16 mouse cellular contexts compared by ENCODE assay signal in the genomic region with DNA sequence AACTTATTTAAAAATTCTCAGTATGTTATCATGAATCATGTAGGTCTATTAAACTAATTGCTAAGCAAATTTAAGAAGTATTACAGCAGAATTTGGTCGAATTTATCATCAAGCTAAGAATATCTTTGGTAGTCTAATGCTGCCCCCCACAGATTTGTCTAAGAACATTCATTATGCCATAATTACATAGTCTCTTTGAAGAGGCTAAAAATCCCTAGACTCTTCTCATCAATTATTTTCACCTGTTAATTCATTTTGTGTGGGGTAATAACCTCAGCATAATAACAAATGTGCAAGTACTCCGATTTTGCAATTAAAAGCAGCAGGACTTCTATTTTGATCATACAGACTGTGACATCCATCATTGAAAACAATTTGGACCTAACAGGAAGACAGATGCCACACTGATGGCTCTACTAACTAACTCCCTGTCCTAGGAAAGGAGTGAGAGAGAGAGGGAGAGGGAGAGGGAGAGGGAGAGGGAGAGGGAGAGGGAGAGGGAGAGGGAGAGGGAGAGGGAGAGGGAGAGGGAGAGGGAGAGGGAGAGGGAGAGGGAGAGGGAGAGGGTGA.
A peak's percentile ranks its signal among the peaks of the same experiment; 100 is the strongest.
DNase-seq lines count a peak whose midpoint lies in the region; ATAC-seq lines count a peak whose summit lies in the region.
"Had no signal": no experiment of that assay in that cellular context is flagged by ENCODE, and none has a peak within 500 bp of the region (broad histone marks: within the 10 kb centered on the region; RNA-seq: fewer than 3 reads in every experiment).

No protein-coding gene starts in this region.

- ATAC-seq in forebrain, embryonic 13.5 days, result 0 out of 2 replicates have a peak, but pooled peaks have one; percentile 59
- ATAC-seq in forebrain, embryonic 11.5 days (replicated peaks; ENCODE audit: low FRiP score), result no peak
- ATAC-seq in midbrain, embryonic 14.5 days (ENCODE audit: low FRiP score, low TSS enrichment), result no peak
- peak; percentile 55 for ATAC-seq in hindbrain, embryonic 16.5 days

- H3K4me3 ChIP-seq in forebrain, embryonic 13.5 days, result no peak overlapping the region
- no peak overlapping the region for H3K4me3 ChIP-seq in forebrain, embryonic 11.5 days (ENCODE audit: low read depth, low read length)
- H3K4me3 ChIP-seq in midbrain, embryonic 14.5 days (replicated peaks; ENCODE audit: low read depth, low read length), result no peak overlapping the region
- no peak overlapping the region for H3K4me3 ChIP-seq in midbrain, embryonic 10.5 days
- H3K4me3 ChIP-seq in hindbrain, embryonic 16.5 days (ENCODE audit: low read length), result no peak overlapping the region
- H3K4me3 ChIP-seq: limb, embryonic 13.5 days; liver, embryonic 15.5 days had no signal

- H3K4me1 ChIP-seq in forebrain, embryonic 13.5 days, result no peaks in the 10 kb centered on the region
- no peaks in the 10 kb centered on the region for H3K4me1 ChIP-seq in forebrain, embryonic 11.5 days (replicated peaks; ENCODE audit: control insufficient read depth, insufficient read depth, low read length)
- 0 out of 2 replicates have a peak, but pooled peaks cover 3% of the 10 kb centered on the region for H3K4me1 ChIP-seq in midbrain, embryonic 14.5 days (ENCODE audit: control insufficient read depth, insufficient read depth, low read length)
- H3K4me1 ChIP-seq in midbrain, embryonic 10.5 days, result no peaks in the 10 kb centered on the region
- no peaks in the 10 kb centered on the region for H3K4me1 ChIP-seq in hindbrain, embryonic 16.5 days (ENCODE audit: control insufficient read depth, insufficient read depth, low read depth, low read length)
- H3K4me1 ChIP-seq: liver, embryonic 15.5 days had no signal

- no peak for DNase-seq in forebrain, embryonic 11.5 days (ENCODE audit: low spot score)
- DNase-seq in midbrain, embryonic 14.5 days, result peak; percentile 58
- DNase-seq in midbrain, embryonic 10.5 days (ENCODE audit: low spot score), result no peak
- no peak for DNase-seq in adrenal gland, postnatal 14 days
- DNase-seq in MN1 (ENCODE audit: low spot score), result no peak
- DNase-seq in thymus, postnatal 36 days, result no peak
- DNase-seq: adrenal gland, postnatal 10 days; cerebellum, postnatal 25 days; gastrocnemius, postnatal 14 days; heart, postnatal 10 days; right cerebral cortex, postnatal 4 days; thymus, adult 18-20 months had no signal

- H3K36me3 ChIP-seq in forebrain, embryonic 13.5 days (ENCODE audit: poor library complexity, severe bottlenecking), result no peaks in the 10 kb centered on the region
- no peaks in the 10 kb centered on the region for H3K36me3 ChIP-seq in forebrain, embryonic 11.5 days (ENCODE audit: control insufficient read depth, insufficient read depth, low read length)
- no peaks in the 10 kb centered on the region for H3K36me3 ChIP-seq in midbrain, embryonic 14.5 days (ENCODE audit: control insufficient read depth, insufficient read depth, low read length)
- no peaks in the 10 kb centered on the region for H3K36me3 ChIP-seq in midbrain, embryonic 10.5 days
- H3K36me3 ChIP-seq in hindbrain, embryonic 16.5 days (ENCODE audit: control insufficient read depth, insufficient read depth, low read length), result no peaks in the 10 kb centered on the region
- H3K36me3 ChIP-seq: limb, embryonic 13.5 days; liver, embryonic 15.5 days had no signal

- H3K9ac ChIP-seq in forebrain, embryonic 13.5 days, result no peak overlapping the region
- no peak overlapping the region for H3K9ac ChIP-seq in forebrain, embryonic 11.5 days (ENCODE audit: low read length)
- H3K9ac ChIP-seq in midbrain, embryonic 14.5 days (replicated peaks; ENCODE audit: low read length), result no peak overlapping the region
- no peak overlapping the region for H3K9ac ChIP-seq in hindbrain, embryonic 16.5 days (ENCODE audit: low read depth, low read length)
- H3K9ac ChIP-seq: limb, embryonic 13.5 days; liver, embryonic 15.5 days had no signal

- no peaks in the 10 kb centered on the region for H3K27me3 ChIP-seq in forebrain, embryonic 13.5 days
- no peaks in the 10 kb centered on the region for H3K27me3 ChIP-seq in forebrain, embryonic 11.5 days (ENCODE audit: control insufficient read depth, insufficient read depth, low read length)
- no peaks in the 10 kb centered on the region for H3K27me3 ChIP-seq in midbrain, embryonic 14.5 days (ENCODE audit: control insufficient read depth, insufficient read depth, low read length)
- no peaks in the 10 kb centered on the region for H3K27me3 ChIP-seq in midbrain, embryonic 10.5 days (ENCODE audit: low read depth, poor library complexity, severe bottlenecking)
- no peaks in the 10 kb centered on the region for H3K27me3 ChIP-seq in hindbrain, embryonic 16.5 days (replicated peaks; ENCODE audit: control insufficient read depth, insufficient read depth, low read length)
- H3K27me3 ChIP-seq: limb, embryonic 13.5 days; liver, embryonic 15.5 days had no signal

- H3K27ac ChIP-seq in forebrain, embryonic 13.5 days, result no peak overlapping the region
- no peak overlapping the region for H3K27ac ChIP-seq in forebrain, embryonic 11.5 days (ENCODE audit: low read depth, low read length)
- no peak overlapping the region for H3K27ac ChIP-seq in midbrain, embryonic 14.5 days (replicated peaks; ENCODE audit: low read depth, low read length)
- H3K27ac ChIP-seq in midbrain, embryonic 10.5 days (replicated peaks), result no peak overlapping the region
- no peak overlapping the region for H3K27ac ChIP-seq in hindbrain, embryonic 16.5 days (ENCODE audit: low read depth, low read length)
- H3K27ac ChIP-seq: limb, embryonic 13.5 days; liver, embryonic 15.5 days had no signal

- 30% methylated on average over 2 of the region's 2 CpGs for WGBS in forebrain, embryonic 13.5 days
- 52% methylated on average over 2 of the region's 2 CpGs for WGBS in forebrain, embryonic 11.5 days
- WGBS in midbrain, embryonic 14.5 days, result 46% methylated on average over 2 of the region's 2 CpGs
- 78% methylated on average over 2 of the region's 2 CpGs for WGBS in midbrain, embryonic 10.5 days
- WGBS in hindbrain, embryonic 16.5 days, result 32% methylated on average over 2 of the region's 2 CpGs

- no peak overlapping the region for H3K4me2 ChIP-seq in forebrain, embryonic 13.5 days
- no peak overlapping the region for H3K4me2 ChIP-seq in forebrain, embryonic 11.5 days (ENCODE audit: low read depth, low read length, severe bottlenecking)
- no peak overlapping the region for H3K4me2 ChIP-seq in midbrain, embryonic 14.5 days (ENCODE audit: low read length)
- H3K4me2 ChIP-seq in hindbrain, embryonic 16.5 days (ENCODE audit: low read length), result no peak overlapping the region
- H3K4me2 ChIP-seq: limb, embryonic 13.5 days; liver, embryonic 15.5 days had no signal

- no peaks in the 10 kb centered on the region for H3K9me3 ChIP-seq in forebrain, embryonic 13.5 days (replicated peaks)
- H3K9me3 ChIP-seq in forebrain, embryonic 11.5 days (ENCODE audit: control insufficient read depth, low read length), result no peaks in the 10 kb centered on the region
- no peaks in the 10 kb centered on the region for H3K9me3 ChIP-seq in midbrain, embryonic 14.5 days (ENCODE audit: control insufficient read depth, low read length)
- H3K9me3 ChIP-seq in midbrain, embryonic 10.5 days (replicated peaks), result no peaks in the 10 kb centered on the region
- no peaks in the 10 kb centered on the region for H3K9me3 ChIP-seq in hindbrain, embryonic 16.5 days (ENCODE audit: control insufficient read depth, low read length)
- H3K9me3 ChIP-seq: limb, embryonic 13.5 days; liver, embryonic 15.5 days had no signal

Comparison
In these comparisons a context has a peak if more than half of its experiments do, and no peak if none do; other contexts are left out.
1. ATAC-seq: peak in forebrain, embryonic 13.5 days (single experiment) and hindbrain, embryonic 16.5 days (single experiment); none in forebrain, embryonic 11.5 days (single experiment) and midbrain, embryonic 14.5 days (single experiment).